In the genomic region with DNA sequence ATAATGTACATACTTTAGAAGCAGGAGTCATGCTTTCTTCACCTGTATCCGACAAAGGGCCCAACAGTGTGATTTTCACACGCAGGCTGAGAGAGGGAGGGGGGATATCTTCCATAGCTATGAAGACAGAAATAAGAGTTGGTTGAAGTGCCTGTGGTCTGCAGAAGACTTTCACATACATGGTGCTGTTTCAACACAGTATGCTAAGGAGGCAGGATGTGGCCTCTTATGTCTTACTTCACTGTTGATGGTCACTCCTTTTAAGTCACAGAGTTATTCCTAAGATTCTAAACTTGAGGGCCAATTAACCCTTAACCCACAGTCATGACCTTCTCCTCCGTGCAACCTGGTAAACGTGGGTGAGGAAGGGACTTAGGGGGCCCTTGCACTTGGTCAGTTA, we compare ENCODE assay signal across 11 mouse cellular contexts.
"Had no signal": no experiment of that assay in that cellular context is flagged by ENCODE, and none has a peak within 500 bp of the region (broad histone marks: within the 10 kb centered on the region; RNA-seq: fewer than 3 reads in every experiment).

No protein-coding gene starts in this region.

- DNase-seq: right cerebral cortex, adult 18-20 months; right cerebral cortex, postnatal 14 days; right cerebral cortex, postnatal 25 days; right cerebral cortex, postnatal 4 days; spleen, adult 18-20 months; thymus, adult 18-20 months; thymus, adult 2 months; thymus, postnatal 14 days; thymus, postnatal 25 days; thymus, postnatal 36 days; thymus, postnatal 4 days had no signal
